Mouse (Mus musculus) ES-E14 (cell line): ENCODE data around the gene Phc1. TPM values are rescaled to one million over a fixed set of nuclear protein-coding genes. Genes with fewer than 3 reads are reported as not detected.

Experiments
- DNase-seq: peaks from one replicate; pipeline ENCODE4 v3.0.0-alpha.2; 2013; ENCODE audit warnings: low read depth, low spot score
- H3K27ac ChIP-seq: 2 replicates; pipeline ENCODE4 v1.5.1; 2012; ENCODE audit warnings: low read depth, mild to moderate bottlenecking, low read length, moderate library complexity, mixed read lengths; ENCODE audit not compliant: poor library complexity, insufficient read depth, severe bottlenecking
- H3K36me3 ChIP-seq: 2 replicates; pipeline ENCODE4 v1.6.1; 2012; ENCODE audit warnings: mild to moderate bottlenecking, low read length, moderate library complexity, mixed read lengths; ENCODE audit not compliant: control insufficient read depth, poor library complexity, insufficient read depth, severe bottlenecking
- H3K4me1 ChIP-seq, 2 experiments: fragments of 150-350 bp in 1 of 2; sonication (generic) in 1 of 2; 2 replicates each; pipeline ENCODE4 v1.6.1; 2012; ENCODE audit warnings: low read length in 2 of 2, mild to moderate bottlenecking in 1 of 2, mixed read lengths in 1 of 2; ENCODE audit not compliant: control insufficient read depth in 2 of 2, insufficient read depth in 2 of 2, poor library complexity in 1 of 2
- H3K4me3 ChIP-seq, 2 experiments: fragments of 150-350 bp in 1 of 2; sonication (generic) in 1 of 2; 2 replicates each; pipeline ENCODE4 v1.5.1; 2012; ENCODE audit warnings: low read length in 2 of 2, low read depth in 1 of 2, mild to moderate bottlenecking in 1 of 2, mixed read lengths in 1 of 2; ENCODE audit not compliant: insufficient read depth in 1 of 2, poor library complexity in 1 of 2, severe bottlenecking in 1 of 2
- H3K9ac ChIP-seq: 2 replicates; pipeline ENCODE4 v1.6.1; 2012; ENCODE audit warnings: low read depth, mild to moderate bottlenecking, low read length, mixed read lengths; ENCODE audit not compliant: poor library complexity, insufficient read depth, severe bottlenecking
- H3K9me3 ChIP-seq: fragments of 150-350 bp; sonication (generic); 2 replicates; pipeline ENCODE4 v1.6.1; 2012; ENCODE audit warnings: low read depth, mild to moderate bottlenecking, low read length; ENCODE audit not compliant: control insufficient read depth, insufficient read depth
- CHD2 ChIP-seq: IDR thresholded peaks from 2 replicates; pipeline ENCODE4 v1.6.1; 2014; ENCODE audit warnings: mild to moderate bottlenecking, low read depth, low read length, inconsistent platforms
- HCFC1 ChIP-seq: IDR thresholded peaks from 2 replicates; pipeline ENCODE4 v1.6.1; 2012; ENCODE audit warnings: low read length, inconsistent platforms, borderline replicate concordance; ENCODE audit not compliant: insufficient read depth
- MAFK ChIP-seq: IDR thresholded peaks from 2 replicates; pipeline ENCODE4 v1.6.1; 2014; ENCODE audit warnings: mild to moderate bottlenecking, low read depth, low read length, inconsistent platforms; ENCODE audit not compliant: insufficient read depth
- ZC3H11A ChIP-seq: IDR thresholded peaks from 2 replicates; pipeline ENCODE4 v1.6.1; 2012; ENCODE audit warnings: low read depth, mild to moderate bottlenecking, inconsistent platforms, low read length, borderline replicate concordance
- ZNF384 ChIP-seq: IDR thresholded peaks from 2 replicates; pipeline ENCODE4 v1.6.1; 2012; ENCODE audit warnings: low read depth, low read length, inconsistent platforms
- in situ Hi-C, 2 experiments: fragments of 600-800 bp; cut with MboI; formaldehyde crosslinking; loops; one replicate each; pipeline ENCODE4 v1.15.1; 2025; ENCODE audit warnings: low sequenced_read_pairs in 2 of 2, inconsistent platforms in 1 of 2; ENCODE audit not compliant: unreplicated experiment in 2 of 2
- total RNA-seq: library from RNA; depleted of rRNA; stranded (reverse); fragments of 300-350 nt; gene quantifications from 2 replicates; pipeline ENCODE4 v1.2.3, GENCODE M21; 2012

Gene Phc1
- total RNA-seq, 1 experiment, result 169 TPM

- Histone ChIP-seq H3K36me3 (no peaks in the 10 kb centered on the region), H3K9ac (no peak overlapping the region), H3K4me1 (peaks cover 6 to 21% of the 10 kb centered on the region in 2 experiments), H3K9me3 (no peaks in the 10 kb centered on the region), H3K27ac (no peak overlapping the region; the same call in 1 of the 2 replicates), H3K4me3 (no peak overlapping the region)
- no peak for DNase-seq
- TF ChIP-seq ZC3H11A (no peak), ZNF384 (no peak), MAFK (no peak), CHD2 (no peak), HCFC1 (no peak)
- in situ Hi-C loops, result loop anchor here in 1 of 2 experiments (25.0 kb wide), 1 partner anchor 391 kb away; no protein-coding TSS in a partner anchor
Measured at GRCm38 (mm10) chr6:122346399-122346798, 6.0 kb upstream of the Phc1 start.

- H3K36me3 ChIP-seq, result no peaks in the 10 kb centered on the region
- H3K9me3 ChIP-seq, result no peaks in the 10 kb centered on the region
- TF ChIP-seq ZNF384 (no peak), CHD2 (no peak), ZC3H11A (no peak), HCFC1 (no peak), MAFK (no peak)
- peak overlapping the region; percentile 50; the same call in 1 of the 2 replicates for H3K9ac ChIP-seq
- peaks cover 5 to 21% of the 10 kb centered on the region in 2 experiments for H3K4me1 ChIP-seq
- H3K4me3 ChIP-seq, result peak overlapping the region in 1 of 2 experiments; percentile 4; a peak in 2 of 4 replicates
- peak overlapping the region; percentile 99; the same call in 1 of the 2 replicates for H3K27ac ChIP-seq
- in situ Hi-C loops, result loop anchor here in 1 of 2 experiments (25.0 kb wide), 1 partner anchor 392 kb away; no protein-coding TSS in a partner anchor
- DNase-seq, result no peak
Measured at GRCm38 (mm10) chr6:122345731-122346130, 5.4 kb upstream of the Phc1 start.

GRCm38 (mm10) chr6:122344386-122345116 is 4.2 kb upstream of the Phc1 start:
- peak overlapping the region; percentile 99 for H3K27ac ChIP-seq
- TF ChIP-seq MAFK, result no peak
- no peak for TF ChIP-seq HCFC1
- TF ChIP-seq ZC3H11A, result no peak
- TF ChIP-seq ZNF384, result no peak
- TF ChIP-seq CHD2, result no peak
- peak overlapping the region; percentile 51; the same call in 1 of the 2 replicates for H3K9ac ChIP-seq
- H3K4me1 ChIP-seq, result peaks cover 5 to 17% of the 10 kb centered on the region in 2 experiments
- no peak for DNase-seq
- no peaks in the 10 kb centered on the region for H3K36me3 ChIP-seq
- in situ Hi-C loops, result loop anchor here in 1 of 2 experiments (25.0 kb wide), 1 partner anchor 393 kb away; no protein-coding TSS in a partner anchor
- H3K4me3 ChIP-seq, result peak overlapping the region; percentile 7 to 34
- H3K9me3 ChIP-seq, result no peaks in the 10 kb centered on the region

GRCm38 (mm10) chr6:122343719-122344118 is 3.4 kb upstream of the Phc1 start:
- peak overlapping the region; percentile 51 for H3K9ac ChIP-seq
- peaks cover 5 to 17% of the 10 kb centered on the region in 2 experiments for H3K4me1 ChIP-seq
- TF ChIP-seq MAFK (no peak), HCFC1 (no peak), ZNF384 (no peak), CHD2 (no peak), ZC3H11A (no peak)
- H3K36me3 ChIP-seq, result no peaks in the 10 kb centered on the region
- peak overlapping the region in 1 of 2 experiments; percentile 35; a peak in 2 of 4 replicates for H3K4me3 ChIP-seq
- no peaks in the 10 kb centered on the region for H3K9me3 ChIP-seq
- in situ Hi-C loops, result loop anchor here in 1 of 2 experiments (25.0 kb wide), 1 partner anchor 394 kb away; no protein-coding TSS in a partner anchor
- no peak for DNase-seq
- peak overlapping the region; percentile 99 for H3K27ac ChIP-seq
